Mouse (Mus musculus) heart, postnatal 10 days (tissue): Measurements from ENCODE around the gene Cmtm1. TPM values are rescaled to one million over a fixed set of nuclear protein-coding genes. Genes with fewer than 3 reads are reported as not detected.

ENCODE experiments used
- DNase-seq, 2 experiments: peaks; one replicate each; pipeline ENCODE4 v3.0.0; 2021
- intact Hi-C: fragments of 180-260 bp; cut with DNase I; formaldehyde crosslinking; loops from one replicate; pipeline ENCODE4 v1.15.1; 2025
- total RNA-seq, 2 experiments: library from RNA; stranded (reverse); gene quantifications; 2 replicates each; pipeline ENCODE4 v1.2.3; 2021

The Cmtm1 gene
- total RNA-seq, 2 experiments from 2014 or later, result not detected

DNA sequence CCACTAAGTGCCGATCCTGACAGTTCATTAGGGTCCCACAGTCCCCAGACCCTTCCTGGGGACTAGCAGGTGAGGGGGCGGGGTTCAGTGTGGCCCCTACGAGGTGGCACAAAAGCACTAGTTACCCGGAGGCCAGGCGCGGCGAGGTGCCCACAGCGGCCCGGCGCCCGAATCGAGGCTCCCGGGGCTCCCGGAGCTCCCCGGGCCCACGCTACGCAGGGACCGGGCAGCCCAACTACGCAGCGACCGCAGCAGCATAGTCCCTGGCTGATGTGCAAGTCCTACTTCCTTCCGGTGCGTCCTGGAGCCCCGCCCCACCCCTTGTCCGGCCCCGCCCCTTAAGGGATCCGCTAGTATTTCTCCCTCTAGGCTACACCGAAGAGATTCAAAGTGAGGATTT lies 61.7 kb downstream of the Cmtm1 start, which contains the start of gene Tk2:
Gene Tk2, minus strand, starts transcription at position 283 of the 400 bp plus-strand sequence.
- DNase-seq, result peak; percentile 80 to 84
- intact Hi-C loops, result no loop called here

DNA sequence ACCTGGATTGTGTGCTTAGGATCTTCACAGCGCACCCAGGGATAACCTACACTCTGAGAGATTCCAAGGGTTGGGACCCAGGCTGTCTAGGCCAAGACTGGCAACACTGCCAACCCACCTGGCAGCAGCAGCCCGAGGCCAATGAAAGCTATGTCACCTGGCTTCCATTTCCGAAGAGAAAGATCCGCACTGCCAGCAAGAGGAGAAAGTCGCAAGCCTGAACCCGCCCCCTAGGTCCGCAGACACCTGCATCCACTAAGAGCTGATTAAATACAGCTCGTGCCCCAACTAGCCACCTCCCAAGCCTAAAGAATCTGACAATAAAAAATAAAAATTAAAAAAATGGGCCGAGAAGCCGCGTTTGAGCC lies 62.1 kb downstream of the Cmtm1 start:
- intact Hi-C loops, result no loop called here
- DNase-seq, result peak; percentile 12 to 26

GRCm38 (mm10) chr8:104247054-104247907 lies 62.7 kb downstream of the Cmtm1 start:
- DNase-seq, result peak; percentile 27 to 34
- intact Hi-C loops, result no loop called here

DNA sequence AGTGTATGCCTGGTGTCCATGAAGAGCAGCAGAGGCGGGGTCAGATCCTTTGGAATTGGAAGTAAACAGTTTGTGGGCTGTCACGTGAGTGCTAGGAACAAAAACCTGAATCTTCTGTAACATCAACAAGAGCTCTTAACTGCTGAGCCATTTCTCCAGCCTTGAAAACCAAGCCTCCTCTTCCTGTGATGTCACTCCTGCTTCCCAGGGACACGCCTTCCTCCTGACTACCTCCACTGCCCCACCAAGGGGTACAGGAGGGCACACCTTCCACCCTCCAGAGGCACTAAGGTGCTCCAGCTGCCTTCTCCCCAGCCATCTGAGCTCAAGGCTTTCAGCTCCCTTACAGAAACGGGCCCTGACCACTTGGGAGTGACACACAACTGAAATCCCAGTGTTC lies 63.3 kb downstream of the Cmtm1 start:
- intact Hi-C loops, result no loop called here
- no peak for DNase-seq

Other genes starting within 250 kb of the Cmtm1 start
- 100 to 1,000 TPM; 320 to 327 TPM for gene Cdh5, start 208.5 kb downstream of the Cmtm1 start, total RNA-seq
- gene Bean1, start 139.7 kb downstream of the Cmtm1 start, total RNA-seq, result 1 to 10 TPM; 2.9 to 4.3 TPM
- 10 to 100 TPM in 1 of 2 experiments, 1 to 10 TPM in 1; 9.0 to 10.1 TPM for gene Tk2, start 61.6 kb downstream of the Cmtm1 start, total RNA-seq
- 10 to 100 TPM; 10.1 to 10.6 TPM for gene Cklf, start 59.3 kb downstream of the Cmtm1 start, total RNA-seq
- gene Cmtm2a, start 17.0 kb downstream of the Cmtm1 start, total RNA-seq, result not detected
- gene Gm45711, start 64 bp downstream of the Cmtm1 start, total RNA-seq, result not detected
- gene Gm11020, start 11.4 kb upstream of the Cmtm1 start, total RNA-seq, result not detected
- not detected for gene Cmtm2b, start 12.1 kb upstream of the Cmtm1 start, total RNA-seq
- 10 to 100 TPM; 45.9 to 52.0 TPM for gene Cmtm3, start 29.3 kb upstream of the Cmtm1 start, total RNA-seq
- gene Cmtm4, start 85.7 kb upstream of the Cmtm1 start, total RNA-seq, result 10 to 100 TPM; 16.4 to 16.8 TPM
- 100 to 1,000 TPM in 1 of 2 experiments, 10 to 100 TPM in 1; 86.4 to 125 TPM for gene Dync1li2, start 132.9 kb upstream of the Cmtm1 start, total RNA-seq
- not detected for gene Terb1, start 199.8 kb upstream of the Cmtm1 start, total RNA-seq
- gene Nae1, start 224.5 kb upstream of the Cmtm1 start, total RNA-seq, result 10 to 100 TPM; 32.9 to 36.4 TPM
- gene Car7, start 224.5 kb upstream of the Cmtm1 start, total RNA-seq, result 1 to 10 TPM; 3.9 to 4.2 TPM